Mouse (Mus musculus) stomach, postnatal 0 days (tissue): ENCODE measurements around the gene Ctnnbl1. TPM values are rescaled to one million over a fixed set of nuclear protein-coding genes. Genes with fewer than 3 reads are reported as not detected.

Experiments used
- ATAC-seq: fragments of 200-750 bp; cut with Nextera tagmentation; 2 replicates; pipeline ENCODE4 v1.8.0; 2017; ENCODE audit not compliant: low FRiP score, low TSS enrichment
- DNase-seq: peaks from one replicate; pipeline ENCODE4 v3.0.0-alpha.2; 2016; ENCODE audit warnings: low spot score
- H3K27ac ChIP-seq: fragments of 300-500 bp; sonication (generic); replicated peaks from 2 replicates; pipeline ENCODE4 v1.5.1; 2014; ENCODE audit warnings: mild to moderate bottlenecking, control low read depth
- H3K27me3 ChIP-seq: fragments of 300-500 bp; sonication (generic); 2 replicates; pipeline ENCODE4 v1.6.1; 2014; ENCODE audit warnings: low read length; ENCODE audit not compliant: control insufficient read depth, insufficient read depth
- H3K36me3 ChIP-seq: fragments of 300-500 bp; sonication (generic); 2 replicates; pipeline ENCODE4 v1.6.1; 2014; ENCODE audit warnings: low read length, mixed read lengths; ENCODE audit not compliant: control insufficient read depth, insufficient read depth
- H3K4me1 ChIP-seq: fragments of 300-500 bp; sonication (generic); replicated peaks from 2 replicates; pipeline ENCODE4 v1.6.1; 2014; ENCODE audit warnings: antibody characterized with exemption; ENCODE audit not compliant: control insufficient read depth, insufficient read depth
- H3K4me2 ChIP-seq: fragments of 300-500 bp; sonication (generic); replicated peaks from 2 replicates; pipeline ENCODE4 v1.6.1; 2014; ENCODE audit warnings: low read depth, mild to moderate bottlenecking, control low read depth, moderate library complexity
- H3K4me3 ChIP-seq: fragments of 300-500 bp; sonication (generic); 2 replicates; pipeline ENCODE4 v1.5.1; 2014; ENCODE audit warnings: low read depth, low read length, control low read depth
- H3K9ac ChIP-seq: fragments of 300-500 bp; sonication (generic); 2 replicates; pipeline ENCODE4 v1.6.1; 2014; ENCODE audit warnings: mild to moderate bottlenecking, low read length, control low read depth, mixed read lengths
- H3K9me3 ChIP-seq: fragments of 300-500 bp; sonication (generic); 2 replicates; pipeline ENCODE4 v1.6.1; 2016; ENCODE audit warnings: low read length; ENCODE audit not compliant: control insufficient read depth
- CTCF ChIP-seq: IDR thresholded peaks from 2 replicates; pipeline ENCODE4 v1.5.1; 2016; ENCODE audit warnings: antibody characterized with exemption, low read depth, mild to moderate bottlenecking, moderate library complexity
- EP300 ChIP-seq: optimal IDR thresholded peaks from 2 replicates; pipeline ENCODE3; 2016; ENCODE audit warnings: antibody characterized with exemption
- WGBS: fragments of 180-500 bp; shearing (Covaris S2); extraction: QIAGEN DNeasy Blood & Tissue Kit; methylation state at CpG from one replicate; pipeline ENCODE4 v1.1.7; 2014; 5-methylcytosine and 5-hydroxymethylcytosine counted together
- polyA plus RNA-seq: library from polyadenylated mRNA; unstranded; fragments of >200 nt; fragmentation: Nextera tagmentation; extraction: Ambion mirVana; gene quantifications from 2 replicates; pipeline ENCODE4 v1.2.1, GENCODE M21; 2015

Ctnnbl1 gene
- polyA plus RNA-seq, 1 experiment from 2014 or later = 23.9 TPM

DNA sequence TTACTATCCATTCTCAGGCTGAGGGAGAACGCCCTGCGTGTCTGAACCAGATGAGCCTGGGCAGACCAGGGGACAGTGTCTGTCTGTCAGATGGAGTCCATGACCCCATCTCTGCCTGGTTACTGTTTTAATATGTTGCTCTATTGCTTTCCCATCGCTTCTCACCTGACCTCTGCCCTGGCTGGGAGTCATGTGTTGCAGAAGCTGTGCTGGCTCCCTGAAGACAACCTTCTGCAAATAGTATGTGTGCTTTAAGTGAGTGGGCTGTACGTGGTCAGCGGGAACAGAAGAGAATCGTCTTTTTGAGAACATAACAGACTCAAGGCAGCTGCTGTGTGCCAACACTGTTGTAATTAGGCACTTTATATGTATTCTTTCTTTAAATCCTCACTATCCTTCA, 47.0 kb downstream of the Ctnnbl1 start:
- Histone ChIP-seq H3K9me3 (no peaks in the 10 kb centered on the region), H3K9ac (no peak overlapping the region), H3K4me2 (no peak overlapping the region), H3K4me1 (no peaks in the 10 kb centered on the region), H3K27me3 (no peaks in the 10 kb centered on the region), H3K36me3 (no peaks in the 10 kb centered on the region), H3K4me3 (no peak overlapping the region), H3K27ac (no peak overlapping the region)
- 54% methylated on average over 6 of the region's 6 CpGs for WGBS
- no peak for TF ChIP-seq CTCF
- no peak for TF ChIP-seq EP300
- ATAC-seq (no peak), DNase-seq (no peak)

DNA sequence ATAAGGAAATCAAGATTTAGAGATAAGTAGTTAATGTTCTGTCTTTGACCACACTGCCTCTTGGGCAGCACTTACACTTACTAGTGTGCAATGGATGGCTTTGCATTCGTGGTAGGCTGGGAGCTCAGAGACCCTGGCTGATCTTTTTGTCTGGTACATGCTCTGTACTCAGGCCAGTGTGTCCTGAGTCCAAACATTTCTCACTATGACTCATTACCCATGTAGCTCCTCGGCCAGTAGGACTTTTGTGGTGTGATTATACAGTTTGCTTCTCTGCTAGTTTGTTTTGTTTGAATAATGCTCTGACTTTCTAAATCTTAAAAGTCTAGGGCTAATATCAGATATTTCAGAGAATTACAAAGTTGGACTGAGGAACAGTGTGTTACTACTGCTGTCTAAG, 47.4 kb downstream of the Ctnnbl1 start:
- H3K9me3 ChIP-seq = no peaks in the 10 kb centered on the region
- TF ChIP-seq CTCF (no peak), EP300 (no peak)
- no peak overlapping the region for H3K9ac ChIP-seq
- H3K4me3 ChIP-seq = no peak overlapping the region
- DNase-seq = no peak
- H3K36me3 ChIP-seq = no peaks in the 10 kb centered on the region; the same call in 1 of the 2 replicates
- H3K27ac ChIP-seq = no peak overlapping the region
- WGBS = 28% methylated on average over 2 of the region's 2 CpGs
- no peaks in the 10 kb centered on the region for H3K4me1 ChIP-seq
- no peak for ATAC-seq
- H3K27me3 ChIP-seq = no peaks in the 10 kb centered on the region
- no peak overlapping the region for H3K4me2 ChIP-seq

DNA sequence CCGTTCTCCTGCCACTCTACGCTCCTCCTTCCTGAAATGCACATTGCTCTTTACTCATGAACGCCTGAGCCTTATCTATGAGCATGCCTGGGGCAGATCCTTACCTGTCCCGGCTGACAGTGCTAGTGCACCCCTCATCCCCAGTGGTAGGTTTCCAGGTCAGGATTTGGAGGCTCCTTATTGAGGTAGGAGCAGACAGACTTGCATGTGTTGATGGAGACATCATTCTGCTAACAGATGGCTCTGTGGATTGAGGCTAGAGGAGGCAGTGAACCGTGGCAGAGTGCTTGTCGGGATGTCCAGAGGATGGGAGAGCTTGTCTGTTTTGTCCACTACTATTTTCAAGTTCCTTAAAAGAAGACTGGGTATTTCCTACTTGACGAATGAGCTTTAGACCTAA, 52.0 kb downstream of the Ctnnbl1 start:
- 86% methylated on average over 7 of the region's 7 CpGs for WGBS
- TF ChIP-seq CTCF (no peak), EP300 (no peak)

DNA sequence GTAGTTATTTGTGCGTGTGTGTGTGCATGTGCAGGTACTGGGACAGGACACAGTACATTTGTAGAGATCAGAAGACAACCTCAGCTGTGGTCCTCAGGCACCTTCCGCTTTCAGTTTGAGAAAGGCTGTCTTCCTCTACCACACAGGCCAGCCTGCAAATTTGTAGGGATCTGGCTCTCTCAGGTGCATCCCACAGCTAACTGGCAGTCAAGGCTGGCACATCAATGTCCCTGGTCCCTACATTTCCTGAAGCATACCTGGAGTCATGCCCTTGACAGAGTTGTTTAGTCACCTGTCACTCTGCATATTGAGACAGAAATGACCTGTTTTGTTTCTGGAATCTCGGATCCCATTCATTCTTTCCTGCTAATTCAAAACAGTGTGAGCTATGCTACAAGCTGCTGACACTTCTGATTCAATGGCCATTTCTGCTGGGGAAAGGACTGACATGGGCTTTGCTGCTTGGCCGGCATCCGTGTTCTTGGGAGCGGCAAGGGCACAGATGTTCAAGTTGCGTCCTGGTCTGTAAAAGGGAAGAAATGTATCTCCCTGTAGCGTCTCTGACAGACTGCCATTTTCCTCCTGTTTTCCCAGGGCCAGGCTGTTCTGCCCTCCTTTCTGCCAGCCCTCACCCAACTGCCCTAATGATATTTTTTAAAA, 53.8 kb downstream of the Ctnnbl1 start:
- H3K4me3 ChIP-seq = no peak overlapping the region
- TF ChIP-seq EP300 = no peak
- no peak for TF ChIP-seq CTCF
- no peaks in the 10 kb centered on the region for H3K27me3 ChIP-seq
- no peaks in the 10 kb centered on the region for H3K4me1 ChIP-seq
- DNase-seq (no peak), ATAC-seq (no peak)
- no peak overlapping the region for H3K27ac ChIP-seq
- H3K36me3 ChIP-seq = no peaks in the 10 kb centered on the region; the same call in 1 of the 2 replicates
- H3K9ac ChIP-seq = no peak overlapping the region
- WGBS = 91% methylated on average over 8 of the region's 8 CpGs
- no peak overlapping the region for H3K4me2 ChIP-seq
- no peaks in the 10 kb centered on the region for H3K9me3 ChIP-seq

More for the DNA sequence above, 52.0 kb downstream of the Ctnnbl1 start:
- Histone ChIP-seq H3K36me3 (no peaks in the 10 kb centered on the region; the same call in 1 of the 2 replicates), H3K9me3 (no peaks in the 10 kb centered on the region), H3K27ac (no peak overlapping the region), H3K4me3 (no peak overlapping the region), H3K4me1 (no peaks in the 10 kb centered on the region), H3K9ac (no peak overlapping the region), H3K27me3 (no peaks in the 10 kb centered on the region), H3K4me2 (no peak overlapping the region)
- ATAC-seq (no peak), DNase-seq (no peak)

DNA sequence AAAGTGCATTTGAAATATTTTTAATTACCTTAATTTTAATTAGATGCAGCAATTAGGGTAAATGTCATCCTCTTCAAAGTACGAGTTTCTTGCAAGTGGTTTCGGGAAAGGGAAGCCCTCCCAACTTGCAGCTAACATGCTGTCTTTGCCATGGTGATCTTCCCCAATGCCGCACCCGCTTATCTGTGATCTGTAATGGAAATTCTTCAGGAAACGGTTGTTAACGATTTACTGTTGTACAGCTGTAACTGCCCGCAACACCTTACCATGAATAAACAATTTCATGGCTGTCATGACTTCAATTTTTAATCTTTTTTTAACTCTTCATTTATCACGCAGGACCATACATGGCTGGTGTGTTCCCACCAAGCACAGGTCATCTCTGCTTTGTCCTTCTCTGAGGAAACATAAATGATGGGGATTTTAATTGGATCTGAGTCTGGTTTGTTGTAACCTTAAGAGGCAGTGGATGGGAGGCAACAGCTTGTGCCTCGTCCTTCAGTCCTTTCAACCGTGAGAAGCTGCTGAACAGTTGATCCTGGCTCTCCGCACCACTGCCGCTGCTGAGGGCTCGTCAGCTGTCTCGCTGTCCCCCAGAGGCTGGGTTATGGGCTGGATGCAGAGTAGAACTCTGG, 54.4 kb downstream of the Ctnnbl1 start:
- ATAC-seq = no peak
- no peak for DNase-seq
- no peak overlapping the region for H3K9ac ChIP-seq

More for the DNA sequence above, 54.4 kb downstream of the Ctnnbl1 start:
- Histone ChIP-seq H3K27ac (no peak overlapping the region), H3K27me3 (no peaks in the 10 kb centered on the region), H3K36me3 (no peaks in the 10 kb centered on the region; the same call in 1 of the 2 replicates), H3K4me3 (no peak overlapping the region), H3K4me2 (no peak overlapping the region), H3K9me3 (no peaks in the 10 kb centered on the region), H3K4me1 (no peaks in the 10 kb centered on the region)
- no peak for TF ChIP-seq CTCF
- TF ChIP-seq EP300 = no peak
- 84% methylated on average over 14 of the region's 14 CpGs for WGBS
